Mouse (Mus musculus) gastrocnemius, adult 18-20 months (tissue): Measurements from ENCODE around the gene Ccl27a. TPM values are rescaled to one million over a fixed set of nuclear protein-coding genes. Genes with fewer than 3 reads are reported as not detected.
A peak's percentile ranks its signal among the peaks of the same experiment; 100 is the strongest.
"Not testable (repeated sequence)": the region's sequence is repeated elsewhere in the genome, so short reads cannot be mapped to it uniquely, and the experiment has no call there.

Experiments used
- DNase-seq: peaks from one replicate; pipeline ENCODE4 v3.0.0; 2021; ENCODE audit warnings: low spot score
- long read RNA-seq, 2 experiments: library from polyadenylated mRNA; stranded (forward); transcript quantifications; one replicate each; pipeline ENCODE4 v2.0.0; 2021
- total RNA-seq, 2 experiments: library from RNA; stranded (reverse); gene quantifications; 2 replicates each; pipeline ENCODE4 v1.2.3; 2021

The Ccl27a gene
- total RNA-seq: 10 to 100 TPM; 18.1 to 19.1 TPM
- long read RNA-seq, experiment 1, transcript Ccl27a-211 (4 exons, 556 nt): major isoform, 5 of 14 reads
- long read RNA-seq, experiment 1, partial matches to known transcripts: 0 of 14 reads
- long read RNA-seq, experiment 1, other reads (novel, unspliced or antisense): 1 of 14 reads
- long read RNA-seq, experiment 2, partial matches to known transcripts: 0 of 14 reads
- long read RNA-seq, experiment 2, other reads (novel, unspliced or antisense): 3 of 14 reads

GRCm38 (mm10) chr4:41774002-41774401 lies at the start of gene Ccl27a:
Ccl27a (minus strand) TSS chr4:41774247.
- peak; percentile 85 for DNase-seq

GRCm38 (mm10) chr4:41783197-41783596 lies 9.2 kb upstream of the Ccl27a start:
- DNase-seq: not testable (repeated sequence)

- not testable (repeated sequence) for DNase-seq
Measured at GRCm38 (mm10) chr4:41782711-41783110, 8.7 kb upstream of the Ccl27a start.

- not testable (repeated sequence) for DNase-seq
Measured at GRCm38 (mm10) chr4:41781748-41782485, 7.9 kb upstream of the Ccl27a start.

- peak; percentile 69 for DNase-seq
Measured at GRCm38 (mm10) chr4:41781271-41781670, 7.2 kb upstream of the Ccl27a start.

GRCm38 (mm10) chr4:41775840-41776239 lies 1.8 kb upstream of the Ccl27a start:
- DNase-seq: not testable (repeated sequence)

- DNase-seq: not testable (repeated sequence)
Measured at GRCm38 (mm10) chr4:41774506-41774905, 459 bp upstream of the Ccl27a start.

- DNase-seq: peak; percentile 75
Measured at GRCm38 (mm10) chr4:41773502-41773901, 545 bp downstream of the Ccl27a start.

GRCm38 (mm10) chr4:41772946-41773345 lies 1.1 kb downstream of the Ccl27a start:
- DNase-seq: not testable (repeated sequence)

GRCm38 (mm10) chr4:41767301-41767700 lies 6.7 kb downstream of the Ccl27a start:
- DNase-seq: not testable (repeated sequence)

GRCm38 (mm10) chr4:41763176-41763575 lies 10.9 kb downstream of the Ccl27a start:
- DNase-seq: not testable (repeated sequence)

GRCm38 (mm10) chr4:41762688-41763114 lies 11.3 kb downstream of the Ccl27a start:
- DNase-seq: peak; percentile 76

- no peak for DNase-seq
Measured at GRCm38 (mm10) chr4:41762099-41762687, 11.9 kb downstream of the Ccl27a start.

- DNase-seq: no peak
Measured at GRCm38 (mm10) chr4:41761680-41762079, 12.4 kb downstream of the Ccl27a start.

- DNase-seq: no peak
Measured at GRCm38 (mm10) chr4:41760911-41761310, 13.1 kb downstream of the Ccl27a start.

- peak; percentile 96 for DNase-seq
Measured at GRCm38 (mm10) chr4:41760288-41760721, 13.7 kb downstream of the Ccl27a start.

- no peak for DNase-seq
Measured at GRCm38 (mm10) chr4:41759656-41760287, 14.3 kb downstream of the Ccl27a start.

GRCm38 (mm10) chr4:41759206-41759605 lies 14.8 kb downstream of the Ccl27a start:
- DNase-seq: no peak

- no peak for DNase-seq
Measured at GRCm38 (mm10) chr4:41758701-41759100, 15.3 kb downstream of the Ccl27a start.

GRCm38 (mm10) chr4:41758021-41758420 lies 16.0 kb downstream of the Ccl27a start:
- no peak for DNase-seq

- DNase-seq: no peak
Measured at GRCm38 (mm10) chr4:41757321-41757720, 16.7 kb downstream of the Ccl27a start.

GRCm38 (mm10) chr4:41756440-41756839 lies 17.6 kb downstream of the Ccl27a start:
- DNase-seq: no peak
